Mouse (Mus musculus) hematopoietic multipotent progenitor cell, adult 10-12 weeks (in vitro differentiated cells): Measurements from ENCODE around the gene Chchd1. TPM values are rescaled to one million over a fixed set of nuclear protein-coding genes. Genes with fewer than 3 reads are reported as not detected.

ENCODE experiments used
- polyA plus RNA-seq: library from polyadenylated mRNA; stranded (reverse); fragments of >175 nt; gene quantifications from 2 replicates; pipeline ENCODE4 v1.2.3, GENCODE M21; 2012; ENCODE audit warnings: low replicate concordance

The Chchd1 gene
- 3.7 and 7.1 TPM in 2 replicates for polyA plus RNA-seq

GRCm38 (mm10) chr14:20702741-20703381 is at the start of gene Chchd1:
Gene Chchd1 (plus strand): TSS chr14:20703006.

DNA sequence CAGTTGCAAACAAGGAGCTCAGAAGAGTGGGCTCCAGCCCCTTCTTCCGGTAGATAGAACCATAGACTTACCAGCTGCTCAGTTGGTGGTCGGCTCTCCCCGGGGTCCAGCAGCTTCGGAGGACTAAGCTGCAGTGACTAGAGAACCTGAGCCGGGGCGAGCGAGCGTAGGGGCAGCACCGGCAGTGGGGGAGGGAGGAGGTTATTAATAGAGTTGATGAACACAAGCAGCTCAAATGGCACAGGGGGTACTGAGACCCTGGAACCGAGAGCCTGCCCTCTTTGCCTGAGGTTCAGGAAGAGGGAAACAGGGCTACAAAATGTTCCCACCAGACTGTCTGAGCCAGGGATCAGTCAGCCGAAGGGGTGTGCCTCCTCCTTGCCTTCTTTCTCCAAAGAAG is 46.4 kb upstream of the Chchd1 start, which contains the start of gene Myoz1:
Gene Myoz1, minus strand, starts transcription at position 180 of the 400 bp plus-strand sequence.

GRCm38 (mm10) chr14:20668154-20668810 is 34.5 kb upstream of the Chchd1 start, which contains the start of gene Synpo2l:
Gene Synpo2l (minus strand): TSS chr14:20668354.

DNA sequence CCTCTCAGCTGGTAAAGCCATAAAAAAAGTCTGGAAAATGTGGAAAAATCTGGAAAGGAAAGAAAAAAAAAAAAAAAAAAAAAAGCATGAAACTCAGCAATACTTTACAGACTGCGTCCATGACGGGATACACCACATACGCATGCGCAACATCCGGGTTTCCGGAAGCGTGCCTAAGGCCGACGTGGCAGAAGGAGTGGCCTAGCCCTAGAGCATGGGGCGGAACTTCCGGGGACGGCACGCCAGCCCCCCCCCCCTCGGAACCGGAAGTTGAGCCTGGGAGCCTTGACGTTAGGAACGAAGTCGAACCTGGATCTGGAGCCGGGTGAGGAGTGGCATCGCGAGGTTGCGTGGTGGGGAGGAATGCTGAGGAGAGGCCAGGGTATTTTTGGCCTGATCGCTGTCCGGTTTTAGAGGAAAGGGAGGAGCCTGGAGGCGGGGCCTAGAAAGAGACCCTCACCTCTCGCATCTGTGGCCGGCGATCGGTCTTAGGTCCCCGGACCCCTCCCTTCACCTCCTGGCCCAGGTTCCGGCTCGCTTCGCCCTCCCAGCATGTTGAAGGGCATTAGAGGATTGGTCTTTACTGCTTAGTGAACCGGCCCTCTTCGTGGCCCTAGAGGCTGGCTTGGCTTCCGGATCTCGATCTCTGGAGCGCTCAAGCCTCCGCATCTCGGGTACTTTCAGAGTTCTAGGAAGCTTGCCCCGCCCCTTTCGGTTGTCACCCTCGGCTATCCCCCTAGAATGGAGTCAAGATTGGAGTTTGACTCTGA is 28.6 kb upstream of the Chchd1 start, which contains the start of gene Sec24c:
Gene Sec24c, plus strand, starts transcription at position 245 of the 770 bp plus-strand sequence.

DNA sequence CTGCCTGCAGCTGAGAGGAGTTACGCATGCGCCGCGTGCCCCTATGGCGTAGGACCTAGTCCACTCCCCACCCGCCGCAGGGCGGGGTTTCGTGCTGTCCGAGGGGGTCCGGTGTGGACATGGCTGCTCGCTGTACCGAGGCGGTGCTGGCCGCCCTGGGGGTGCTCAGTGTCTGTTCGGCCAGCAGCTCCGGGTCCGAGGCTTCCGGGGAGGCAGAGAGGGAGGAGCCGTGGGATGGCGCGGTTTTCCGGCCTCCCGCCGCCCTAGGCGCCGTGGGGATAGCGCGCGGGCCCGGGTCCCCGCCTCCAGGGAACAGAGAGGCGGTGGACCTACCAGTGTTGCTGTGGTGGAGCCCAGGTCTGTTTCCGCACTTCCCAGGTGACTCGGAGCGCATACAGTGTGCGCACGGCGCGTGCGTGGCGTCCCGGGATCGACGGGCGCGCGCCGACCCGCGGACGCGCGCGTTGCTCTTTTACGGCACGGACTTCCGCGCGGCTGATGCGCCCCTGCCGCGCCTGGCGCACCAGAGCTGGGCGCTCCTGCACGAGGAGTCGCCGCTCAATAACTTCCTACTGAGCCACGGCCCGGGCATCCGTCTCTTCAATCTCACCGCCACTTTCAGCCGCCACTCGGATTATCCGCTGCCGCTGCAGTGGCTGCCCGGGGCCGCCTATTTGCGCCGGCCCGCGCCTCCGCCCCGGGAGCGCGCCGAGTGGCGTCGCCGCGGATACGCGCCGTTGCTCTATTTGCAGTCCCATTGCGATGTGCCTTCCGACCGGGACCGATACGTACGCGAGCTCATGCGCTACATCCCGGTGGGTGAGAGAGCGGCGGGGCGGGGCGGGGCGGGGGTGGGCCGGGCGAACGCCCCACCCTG is 7.7 kb upstream of the Chchd1 start, which contains the start of gene Fut11:
Gene Fut11, plus strand, starts transcription at position 85 of the 877 bp plus-strand sequence.

DNA sequence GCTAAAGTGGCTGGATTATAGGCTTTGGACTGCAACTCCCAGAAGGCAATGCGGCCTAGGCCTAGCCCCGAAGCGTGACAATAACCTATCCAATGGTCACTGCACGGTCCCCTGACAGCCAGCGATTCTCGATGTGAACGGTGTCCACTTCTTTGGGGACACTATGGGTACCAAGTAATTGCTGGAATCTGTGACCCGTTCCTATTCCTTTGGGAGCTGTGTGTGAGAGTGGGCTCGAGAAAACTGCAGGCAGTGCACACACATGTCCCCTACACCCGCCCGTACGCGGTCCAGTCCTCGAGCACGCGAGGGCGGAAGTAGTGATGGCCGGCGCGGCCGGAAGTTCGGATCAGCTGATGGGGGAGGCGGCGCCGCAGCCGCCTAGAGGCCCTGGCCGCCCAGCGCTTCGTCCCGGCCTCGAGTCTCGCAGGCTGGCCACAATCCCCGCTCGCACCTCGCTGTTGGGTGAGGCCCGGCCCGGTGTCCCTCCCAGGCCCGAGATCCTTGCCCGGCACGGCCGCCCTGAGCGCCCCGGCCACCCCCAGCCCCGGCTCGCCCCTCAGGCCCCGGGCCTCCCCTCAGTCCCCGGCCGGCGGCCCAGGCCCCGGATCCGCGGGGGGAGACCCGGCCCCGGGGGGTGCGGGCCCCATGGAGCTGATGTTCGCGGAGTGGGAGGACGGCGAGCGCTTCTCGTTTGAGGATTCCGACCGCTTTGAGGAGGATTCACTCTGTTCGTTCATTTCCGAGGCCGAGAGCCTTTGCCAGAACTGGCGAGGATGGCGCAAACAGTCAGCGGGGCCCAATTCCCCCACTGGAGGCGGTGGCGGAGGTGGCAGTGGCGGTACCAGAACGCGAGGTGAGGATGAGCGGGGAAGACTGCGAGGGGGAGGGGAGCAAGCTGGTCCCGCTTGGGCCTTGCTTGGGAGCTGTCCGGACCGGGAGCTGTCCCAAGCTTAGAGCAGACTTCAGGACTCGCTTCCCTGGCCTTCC is 4.7 kb downstream of the Chchd1 start, which contains the start of gene Zswim8:
Gene Zswim8, plus strand, starts transcription at position 352 of the 990 bp plus-strand sequence.

GRCm38 (mm10) chr14:20733952-20734774 is 31.4 kb downstream of the Chchd1 start, which contains the start of gene Ndst2:
Gene Ndst2 (minus strand): TSS chr14:20734562.

Other genes with a start within 250 kb of the Chchd1 start
- 34.5 and 54.9 TPM in 2 replicates for gene Anxa7, start 222.9 kb upstream of the Chchd1 start, polyA plus RNA-seq
- 0.08 and 0.30 TPM in 2 replicates for gene Mss51, start 206.1 kb upstream of the Chchd1 start, polyA plus RNA-seq
- 5.5 and 6.1 TPM in 2 replicates for gene Ppp3cb, start 156.4 kb upstream of the Chchd1 start, polyA plus RNA-seq
- gene Usp54, start 61.9 kb upstream of the Chchd1 start, polyA plus RNA-seq, result 0.41 and 0.89 TPM in 2 replicates
- gene Myoz1, start 46.5 kb upstream of the Chchd1 start, polyA plus RNA-seq, result not detected in 2 replicates
- gene Synpo2l, start 34.7 kb upstream of the Chchd1 start, polyA plus RNA-seq, result 0.10 and 0.11 TPM in 2 replicates
- gene Sec24c, start 28.7 kb upstream of the Chchd1 start, polyA plus RNA-seq, result 138 and 234 TPM in 2 replicates
- 12.5 and 20.3 TPM in 2 replicates for gene Fut11, start 8.0 kb upstream of the Chchd1 start, polyA plus RNA-seq
- 116 and 141 TPM in 2 replicates for gene Zswim8, start 4.5 kb downstream of the Chchd1 start, polyA plus RNA-seq
- gene Ndst2, start 31.6 kb downstream of the Chchd1 start, polyA plus RNA-seq, result 20.2 and 24.6 TPM in 2 replicates
- 31.4 and 51.0 TPM in 2 replicates for gene Camk2g, start 91.1 kb downstream of the Chchd1 start, polyA plus RNA-seq
- gene Plau, start 133.7 kb downstream of the Chchd1 start, polyA plus RNA-seq, result 0.29 and 0.84 TPM in 2 replicates
- 3.9 and 16.1 TPM in 2 replicates for gene Vcl, start 226.4 kb downstream of the Chchd1 start, polyA plus RNA-seq